Mouse (Mus musculus): ENCODE data around the gene Rpusd2. TPM values are rescaled to one million over a fixed set of nuclear protein-coding genes. Genes with fewer than 3 reads are reported as not detected.
A peak's percentile ranks its signal among the peaks of the same experiment; 100 is the strongest.

Rpusd2 gene
- polyA plus RNA-seq, 1 experiment = 2.3 TPM

DNA sequence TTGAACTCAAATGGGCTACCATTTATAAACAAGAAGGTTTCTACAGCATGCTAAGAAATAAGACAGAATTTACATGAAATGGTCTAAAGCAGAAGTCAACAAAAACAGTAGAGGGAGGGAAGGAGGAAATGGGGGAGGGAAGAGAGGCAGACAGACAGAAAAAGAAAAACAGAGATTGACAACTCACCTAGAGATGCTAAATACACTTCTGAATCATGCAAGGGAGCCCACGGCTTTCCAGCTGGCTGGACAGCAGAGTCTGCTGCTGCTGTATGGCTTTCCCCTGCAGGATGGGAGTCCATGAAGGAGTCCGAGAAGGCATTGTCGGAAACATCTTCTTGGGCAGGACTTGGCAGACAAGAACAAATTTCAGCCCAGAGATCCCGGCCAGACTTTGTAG is 7.6 kb upstream of the Rpusd2 start:
- 93% methylated on average over 4 of the region's 4 CpGs for WGBS
- DNase-seq (ENCODE audit: low read depth, low spot score) = no peak

- under 1% methylated on average over 28 of the region's 28 CpGs for WGBS
Observed at GRCm38 (mm10) chr2:119028941-119029551, 5.5 kb upstream of the Rpusd2 start, which contains the start of gene Ccdc32. TSS of gene Ccdc32 (minus strand) at chr2:119029393.

DNA sequence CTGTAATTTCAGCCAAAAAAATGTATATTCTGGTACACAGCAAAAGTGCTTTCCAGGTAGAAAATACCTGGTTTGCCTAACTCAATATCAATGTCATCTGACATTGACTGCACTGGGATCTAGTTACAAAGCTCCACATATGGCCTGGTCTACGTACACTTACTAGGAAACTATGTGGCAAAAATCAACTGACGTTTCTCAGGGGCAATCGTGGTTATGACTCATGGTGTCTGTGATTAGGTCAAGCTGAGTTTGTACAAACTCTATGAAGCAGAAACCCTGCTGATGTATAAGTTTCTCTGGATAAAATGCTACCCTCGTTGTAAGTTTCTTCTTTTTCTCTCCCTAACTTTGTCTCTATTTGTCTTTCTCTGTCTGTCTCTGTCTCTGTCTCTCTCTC is 2.4 kb upstream of the Rpusd2 start:
- no peak for DNase-seq (ENCODE audit: low read depth, low spot score)
- 35% methylated on average over 4 of the region's 4 CpGs for WGBS

More at GRCm38 (mm10) chr2:119028941-119029551, 5.5 kb upstream of the Rpusd2 start, which contains the start of gene Ccdc32:
- peak; percentile 96 for DNase-seq (ENCODE audit: low read depth, low spot score)

GRCm38 (mm10) chr2:119035397-119035745 is 781 bp downstream of the Rpusd2 start:
- DNase-seq (ENCODE audit: low read depth, low spot score) = no peak
- 12% methylated on average over 7 of the region's 7 CpGs for WGBS

DNA sequence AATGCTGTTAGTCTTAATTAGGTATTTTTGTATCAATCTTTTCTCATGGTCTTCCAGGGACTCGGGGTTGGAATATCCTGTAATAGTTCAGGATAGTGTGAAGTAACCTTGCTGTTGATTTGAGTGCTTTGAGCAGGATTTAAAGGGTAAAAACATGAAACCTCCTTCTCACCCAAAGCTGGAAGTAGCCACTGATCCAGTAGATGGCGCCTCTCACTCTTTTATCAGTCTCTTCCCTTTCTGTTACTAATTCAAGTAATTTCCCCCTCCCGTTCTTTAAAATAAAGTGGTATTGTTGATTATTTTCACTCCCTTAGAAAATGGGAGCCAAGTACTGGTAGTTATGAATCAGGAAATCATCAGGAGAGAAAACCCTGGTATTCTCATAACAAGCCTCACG is 6.3 kb downstream of the Rpusd2 start:
- 39% methylated on average over 4 of the region's 4 CpGs for WGBS
- no peak for DNase-seq (ENCODE audit: low read depth, low spot score)

GRCm38 (mm10) chr2:119045163-119045562 is 10.6 kb downstream of the Rpusd2 start:
- no peak for DNase-seq (ENCODE audit: low read depth, low spot score)
- WGBS = 85% methylated on average over 2 of the region's 2 CpGs

DNA sequence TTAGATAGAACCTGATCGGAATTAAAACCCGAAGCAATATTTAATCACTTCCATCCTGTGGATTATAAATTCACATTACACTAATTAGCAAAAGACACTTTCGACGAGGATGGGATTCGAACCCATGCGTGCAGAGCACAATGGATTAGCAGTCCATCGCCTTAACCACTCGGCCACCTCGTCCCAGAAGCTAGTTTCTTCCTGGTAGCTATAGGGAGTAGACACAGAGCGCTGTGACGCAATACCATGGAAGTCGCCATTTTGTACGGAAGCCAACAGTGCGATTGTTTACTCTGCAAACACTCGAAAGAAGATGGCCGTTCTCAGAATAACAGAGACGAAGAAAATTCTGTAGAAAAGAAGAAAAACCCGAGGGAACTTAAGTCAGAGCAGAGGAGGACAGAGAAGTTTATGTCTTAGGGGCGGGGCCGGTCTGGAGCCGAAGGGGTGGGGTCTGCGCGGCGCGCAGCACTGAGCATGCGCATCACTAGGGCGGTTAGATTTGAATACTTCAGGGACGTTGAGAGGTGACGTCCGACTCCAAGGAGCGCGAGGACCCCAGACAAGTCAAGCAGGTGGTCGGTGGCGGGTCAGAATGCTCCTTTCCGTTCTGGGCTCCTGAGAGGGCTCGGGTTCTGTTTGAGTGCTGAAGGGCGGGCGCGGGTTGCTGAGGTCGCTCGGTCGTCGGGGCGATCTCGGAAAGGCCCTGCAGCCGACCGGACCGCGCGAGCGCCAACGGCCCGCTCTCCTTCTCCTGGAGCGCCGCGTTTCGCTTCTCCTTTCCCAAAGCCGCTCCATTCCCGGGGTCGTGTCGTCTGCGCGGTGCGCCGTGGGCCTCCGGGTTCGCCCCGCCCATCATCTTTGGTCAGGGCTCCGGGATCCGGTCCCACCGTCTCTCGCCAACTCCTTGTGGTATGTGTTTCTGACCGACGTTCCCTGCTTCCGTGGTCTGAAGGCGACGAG is 12.3 kb downstream of the Rpusd2 start, which contains the start of gene Knl1:
Knl1 (plus strand) TSS at position 471 of the 963 bp plus-strand sequence.
- WGBS = under 1% methylated on average over 77 of the region's 77 CpGs
- peak; percentile 82 for DNase-seq (ENCODE audit: low read depth, low spot score)

GRCm38 (mm10) chr2:119047849-119048248 is 13.3 kb downstream of the Rpusd2 start:
- WGBS = 12% methylated on average over 4 of the region's 4 CpGs

GRCm38 (mm10) chr2:119050132-119050650 is 15.6 kb downstream of the Rpusd2 start:
- WGBS = 31% methylated on average over 4 of the region's 4 CpGs
- DNase-seq (ENCODE audit: low read depth, low spot score) = no peak

More at GRCm38 (mm10) chr2:119047849-119048248, 13.3 kb downstream of the Rpusd2 start:
- DNase-seq (ENCODE audit: low read depth, low spot score) = no peak

- no peak for DNase-seq (ENCODE audit: low read depth, low spot score)
- WGBS = 98% methylated on average over 2 of the region's 2 CpGs
Observed at GRCm38 (mm10) chr2:119060139-119060538, 25.5 kb downstream of the Rpusd2 start.

- no peak for DNase-seq (ENCODE audit: low read depth, low spot score)
- WGBS = 93% methylated on average over 4 of the region's 4 CpGs
Observed at GRCm38 (mm10) chr2:119072397-119072796, 37.8 kb downstream of the Rpusd2 start.

DNA sequence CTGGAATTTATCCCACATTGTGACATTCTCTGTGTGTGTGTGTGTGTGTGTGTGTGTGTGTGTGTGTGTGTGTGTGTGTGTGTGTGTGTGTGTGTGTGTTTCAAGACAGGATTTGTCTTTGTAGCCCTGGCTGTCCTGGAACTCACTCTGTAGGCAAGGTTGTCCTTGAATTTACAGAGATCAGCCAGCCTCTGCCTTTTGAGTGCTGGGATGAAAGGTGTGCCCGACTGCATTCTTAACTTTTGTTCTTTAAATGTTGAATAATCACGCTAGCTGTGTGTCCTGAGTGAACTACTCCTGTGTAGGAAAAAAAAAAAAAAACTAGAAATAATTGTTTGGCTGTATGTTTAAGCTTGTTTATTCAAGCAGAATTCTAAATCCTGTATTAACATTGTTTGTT is 51.6 kb downstream of the Rpusd2 start:
- WGBS = 85% methylated on average over 2 of the region's 2 CpGs
- no peak for DNase-seq (ENCODE audit: low read depth, low spot score)

Other genes starting within 250 kb of the Rpusd2 start
- gene Knstrn, start 220.8 kb upstream of the Rpusd2 start, polyA plus RNA-seq (2012; rRNA removed) = 11.2 and 15.6 TPM in 2 replicates
- gene Ivd, start 172.8 kb upstream of the Rpusd2 start, polyA plus RNA-seq (2012; rRNA removed) = 32.8 and 37.9 TPM in 2 replicates
- gene Bahd1, start 134.4 kb upstream of the Rpusd2 start, polyA plus RNA-seq (2012; rRNA removed) = 11.3 and 12.9 TPM in 2 replicates
- gene Chst14, start 108.3 kb upstream of the Rpusd2 start, polyA plus RNA-seq (2012; rRNA removed) = 3.6 and 3.8 TPM in 2 replicates
- gene Ccdc32, start 5.4 kb upstream of the Rpusd2 start, polyA plus RNA-seq (2012; rRNA removed) = 12.4 and 16.0 TPM in 2 replicates
- 0.43 and 1.1 TPM in 2 replicates for gene Knl1, start 12.3 kb downstream of the Rpusd2 start, polyA plus RNA-seq (2012; rRNA removed)
- gene Rad51, start 78.0 kb downstream of the Rpusd2 start, polyA plus RNA-seq (2012; rRNA removed) = 23.0 and 25.3 TPM in 2 replicates
- gene Rmdn3, start 122.2 kb downstream of the Rpusd2 start, polyA plus RNA-seq (2012; rRNA removed) = 31.2 and 52.2 TPM in 2 replicates
- gene Gchfr, start 133.0 kb downstream of the Rpusd2 start, polyA plus RNA-seq (2012; rRNA removed) = 55.8 and 78.9 TPM in 2 replicates
- 0.30 and 0.35 TPM in 2 replicates for gene Gm14137, start 139.7 kb downstream of the Rpusd2 start, polyA plus RNA-seq (2012; rRNA removed)
- gene Zfyve19, start 173.8 kb downstream of the Rpusd2 start, polyA plus RNA-seq (2012; rRNA removed) = 45.2 and 62.6 TPM in 2 replicates
- 3.6 and 4.0 TPM in 2 replicates for gene Dnajc17, start 174.0 kb downstream of the Rpusd2 start, polyA plus RNA-seq (2012; rRNA removed)
- 424 and 448 TPM in 2 replicates for gene Ppp1r14d, start 195.1 kb downstream of the Rpusd2 start, polyA plus RNA-seq (2012; rRNA removed)
- 196 and 257 TPM in 2 replicates for gene Spint1, start 202.6 kb downstream of the Rpusd2 start, polyA plus RNA-seq (2012; rRNA removed)
- 1.2 and 1.4 TPM in 2 replicates for gene Rhov, start 236.5 kb downstream of the Rpusd2 start, polyA plus RNA-seq (2012; rRNA removed)